Mouse (Mus musculus): ENCODE measurements around the gene Slc1a5. TPM values are rescaled to one million over a fixed set of nuclear protein-coding genes. Genes with fewer than 3 reads are reported as not detected.

Slc1a5 gene
- total and polyA plus RNA-seq, 3 experiments, result 115 to 245 (median 174) TPM

DNA sequence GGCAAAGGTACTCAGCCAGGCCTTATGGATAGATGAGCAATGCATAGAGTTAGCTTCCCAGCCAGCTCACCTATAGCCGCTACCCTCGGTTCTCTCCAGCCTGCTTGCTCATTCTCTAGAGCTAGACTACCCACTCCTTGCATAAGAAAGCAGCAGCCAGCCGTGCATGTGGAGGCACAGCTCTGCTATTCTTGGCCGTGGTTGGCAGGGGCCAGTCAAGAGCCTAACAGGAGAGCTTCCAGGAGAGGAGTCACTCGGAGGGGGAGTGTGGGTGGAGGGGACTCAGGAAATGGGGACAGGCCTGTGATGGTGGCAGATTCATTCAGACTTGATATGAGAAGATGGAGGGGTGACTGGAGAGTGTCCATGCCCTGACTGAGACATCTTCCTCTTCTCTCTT lies 42.6 kb downstream of the Slc1a5 start:
- TF ChIP-seq ZC3H11A (IDR thresholded peaks at IDR 0.05; ENCODE audit: low read depth, low read length), result no peak
- TF ChIP-seq MAZ (IDR thresholded peaks at IDR 0.05; ENCODE audit: low read depth, low read length), result no peak
- no peak for TF ChIP-seq ETS1 (conservative IDR thresholded peaks at IDR 0.05; ENCODE audit: low read depth, low read length)
- TF ChIP-seq BHLHE40 (IDR thresholded peaks at IDR 0.05; ENCODE audit: low read depth, low read length), result no peak
- Histone ChIP-seq H3K4me1 (ENCODE audit: control insufficient read depth in 1 of 2, insufficient read depth in 2 of 2) (peaks cover 35 to 91% of the 10 kb centered on the region in 2 experiments), H3K4me2 (ENCODE audit: insufficient read depth, low read depth, poor library complexity, severe bottlenecking) (no peak overlapping the region), H3K9ac (ENCODE audit: insufficient read depth, low read depth) (no peak overlapping the region), H3K27ac (ENCODE audit: insufficient read depth, low read depth) (no peak overlapping the region), H3K9me3 (replicated peaks; ENCODE audit: low read length) (no peaks in the 10 kb centered on the region), H3K79me2 (replicated peaks; ENCODE audit: control insufficient read depth, extremely low read depth, insufficient read depth, poor library complexity, severe bottlenecking) (peaks cover 50% of the 10 kb centered on the region), H3K27me3 (replicated peaks) (no peaks in the 10 kb centered on the region), H3K4me3 (replicated peaks in 1 of 3; ENCODE audit: low read depth in 2 of 3, low read length in 2 of 3, poor library complexity in 1 of 3) (no peak overlapping the region), H3K36me3 (replicated peaks in 1 of 2; ENCODE audit: control insufficient read depth in 1 of 2, insufficient read depth in 1 of 2, low read length in 1 of 2) (peaks cover 56 to 90% of the 10 kb centered on the region in 2 experiments)
- dilution Hi-C loops (cut with MboI; ENCODE audit: extremely low pct_ligation_motif_present, extremely low pct_unique_long_range_greater_than_20kb, low sequenced_read_pairs), result no loop called here
- no peak for DNase-seq (ENCODE audit: extremely low read depth)
- in situ Hi-C loops (cut with MboI; ENCODE audit: low pct_ligation_motif_present, low pct_unique_long_range_greater_than_20kb, low sequenced_read_pairs), result no loop called here

- in situ Hi-C loops (cut with MboI; ENCODE audit: low pct_ligation_motif_present, low pct_unique_long_range_greater_than_20kb, low sequenced_read_pairs), result no loop called here
- peak; percentile 86 for DNase-seq (ENCODE audit: extremely low read depth)
- Histone ChIP-seq H3K27ac (ENCODE audit: insufficient read depth, low read depth) (peak overlapping the region; percentile 83), H3K9me3 (replicated peaks; ENCODE audit: low read length) (no peaks in the 10 kb centered on the region), H3K4me2 (ENCODE audit: insufficient read depth, low read depth, poor library complexity, severe bottlenecking) (no peak overlapping the region), H3K4me3 (replicated peaks in 1 of 3; ENCODE audit: low read depth in 2 of 3, low read length in 2 of 3, poor library complexity in 1 of 3) (peak overlapping the region in 1 of 3 experiments; percentile 25), H3K4me1 (ENCODE audit: control insufficient read depth in 1 of 2, insufficient read depth in 2 of 2) (peaks cover 22 to 86% of the 10 kb centered on the region in 2 experiments), H3K79me2 (replicated peaks; ENCODE audit: control insufficient read depth, extremely low read depth, insufficient read depth, poor library complexity, severe bottlenecking) (peaks cover 30% of the 10 kb centered on the region), H3K36me3 (replicated peaks in 1 of 2; ENCODE audit: control insufficient read depth in 1 of 2, insufficient read depth in 1 of 2, low read length in 1 of 2) (peaks cover 77 to 95% of the 10 kb centered on the region in 2 experiments), H3K9ac (ENCODE audit: insufficient read depth, low read depth) (no peak overlapping the region), H3K27me3 (replicated peaks) (no peaks in the 10 kb centered on the region)
- TF ChIP-seq SMC3 (IDR thresholded peaks at IDR 0.05; ENCODE audit: low read depth, low read length), result peak; percentile 59
- no peak for TF ChIP-seq GABPA (IDR thresholded peaks at IDR 0.05; ENCODE audit: insufficient replicate concordance, low read depth, low read length)
- TF ChIP-seq PAX5 (IDR thresholded peaks at IDR 0.05; ENCODE audit: low read length), result no peak
- TF ChIP-seq RAD21 (IDR thresholded peaks at IDR 0.05; ENCODE audit: low read depth, low read length), result peak; percentile 69
- TF ChIP-seq HCFC1 (IDR thresholded peaks at IDR 0.05; ENCODE audit: low read depth, low read length), result no peak
- TF ChIP-seq ZNF384 (IDR thresholded peaks at IDR 0.05; ENCODE audit: low read depth, low read length), result peak; percentile 69
- peak; percentile 17 to 73; a peak in 3 of 4 replicates for TF ChIP-seq CTCF (conservative IDR thresholded peaks at IDR 0.05 in 1 of 2, IDR thresholded peaks at IDR 0.05 in 1 of 2; ENCODE audit: low read depth in 2 of 2, low read length in 2 of 2)
- TF ChIP-seq ELF1 (IDR thresholded peaks at IDR 0.05; ENCODE audit: low read depth, low read length), result 0 out of 2 replicates have a peak, but pooled peaks have one; percentile 29
- dilution Hi-C loops (cut with MboI; ENCODE audit: extremely low pct_ligation_motif_present, extremely low pct_unique_long_range_greater_than_20kb, low sequenced_read_pairs), result no loop called here
Observed at GRCm38 (mm10) chr7:16825785-16826184, 44.6 kb downstream of the Slc1a5 start.

- Histone ChIP-seq H3K9me3 (replicated peaks; ENCODE audit: low read length) (no peaks in the 10 kb centered on the region), H3K4me1 (ENCODE audit: control insufficient read depth in 1 of 2, insufficient read depth in 2 of 2) (peaks cover 19 to 78% of the 10 kb centered on the region in 2 experiments), H3K27me3 (replicated peaks) (no peaks in the 10 kb centered on the region), H3K27ac (ENCODE audit: insufficient read depth, low read depth) (peak overlapping the region; percentile 83), H3K79me2 (replicated peaks; ENCODE audit: control insufficient read depth, extremely low read depth, insufficient read depth, poor library complexity, severe bottlenecking) (peaks cover 23% of the 10 kb centered on the region), H3K36me3 (replicated peaks in 1 of 2; ENCODE audit: control insufficient read depth in 1 of 2, insufficient read depth in 1 of 2, low read length in 1 of 2) (peaks cover 84 to 96% of the 10 kb centered on the region in 2 experiments), H3K9ac (ENCODE audit: insufficient read depth, low read depth) (no peak overlapping the region), H3K4me2 (ENCODE audit: insufficient read depth, low read depth, poor library complexity, severe bottlenecking) (no peak overlapping the region), H3K4me3 (replicated peaks in 1 of 3; ENCODE audit: low read depth in 2 of 3, low read length in 2 of 3, poor library complexity in 1 of 3) (peak overlapping the region in 1 of 3 experiments; percentile 25)
- TF ChIP-seq MYC (IDR thresholded peaks at IDR 0.05; ENCODE audit: low read depth, low read length) (0 out of 2 replicates have a peak, but pooled peaks have one; percentile 28), SMC3 (IDR thresholded peaks at IDR 0.05; ENCODE audit: low read depth, low read length) (no peak), RCOR1 (conservative IDR thresholded peaks at IDR 0.05; ENCODE audit: low read depth, low read length) (no peak), POLR2AphosphoS2 (IDR thresholded peaks at IDR 0.05; ENCODE audit: low read depth, low read length) (no peak), CHD2 (IDR thresholded peaks at IDR 0.05; ENCODE audit: low read length) (peak; percentile 84), CTCF (conservative IDR thresholded peaks at IDR 0.05 in 1 of 2, IDR thresholded peaks at IDR 0.05 in 1 of 2; ENCODE audit: low read depth in 2 of 2, low read length in 2 of 2) (no peak), UBTF (IDR thresholded peaks at IDR 0.05; ENCODE audit: low read depth, low read length) (no peak)
- dilution Hi-C loops (cut with MboI; ENCODE audit: extremely low pct_ligation_motif_present, extremely low pct_unique_long_range_greater_than_20kb, low sequenced_read_pairs) (no loop called here), in situ Hi-C loops (cut with MboI; ENCODE audit: low pct_ligation_motif_present, low pct_unique_long_range_greater_than_20kb, low sequenced_read_pairs) (no loop called here)
- DNase-seq (ENCODE audit: extremely low read depth), result peak; percentile 69
Observed at GRCm38 (mm10) chr7:16826571-16826970, 45.4 kb downstream of the Slc1a5 start.
